Mouse (Mus musculus): ENCODE data around the gene Pum1. TPM values are rescaled to one million over a fixed set of nuclear protein-coding genes. Genes with fewer than 3 reads are reported as not detected.
A peak's percentile ranks its signal among the peaks of the same experiment; 100 is the strongest.

Gene Pum1
- polyA plus RNA-seq, 1 experiment from 2014 or later = 91.6 TPM

DNA sequence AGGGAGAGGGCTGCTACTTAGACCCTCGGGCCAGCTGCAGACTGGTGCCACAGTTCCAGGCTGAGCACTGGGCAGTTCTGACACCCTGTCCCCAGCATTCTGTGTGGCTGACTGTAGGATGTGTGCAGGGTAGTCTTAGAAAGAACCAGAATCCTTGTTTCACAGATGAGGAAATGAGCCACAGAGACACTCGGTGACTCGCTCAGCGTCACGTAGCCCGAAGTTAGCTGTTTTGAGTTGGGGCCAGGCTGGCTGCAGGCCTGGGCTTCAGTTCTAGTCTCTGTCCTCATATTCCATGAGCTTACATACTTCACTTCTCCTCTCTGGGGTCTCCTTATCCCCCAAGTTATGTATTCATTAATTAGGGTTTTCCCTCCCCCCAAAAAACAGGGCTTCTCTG is 132.8 kb downstream of the Pum1 start:
- WGBS = 79% methylated on average over 6 of the region's 6 CpGs
- H3K4me3 ChIP-seq (ENCODE audit: low read depth, low read length) = no peak overlapping the region
- DNase-seq (ENCODE audit: low spot score) (no peak), ATAC-seq (no peak)
- H3K4me2 ChIP-seq (ENCODE audit: low read length) = no peak overlapping the region
- H3K36me3 ChIP-seq (ENCODE audit: control insufficient read depth, insufficient read depth, low read length) = no peaks in the 10 kb centered on the region
- no peak overlapping the region for H3K27ac ChIP-seq (ENCODE audit: low read depth, low read length)
- 0 out of 2 replicates have a peak, but pooled peaks cover 4% of the 10 kb centered on the region for H3K27me3 ChIP-seq (replicated peaks; ENCODE audit: control insufficient read depth, insufficient read depth, low read length)
- H3K9ac ChIP-seq (ENCODE audit: low read length) = no peak overlapping the region
- H3K4me1 ChIP-seq (ENCODE audit: control insufficient read depth, insufficient read depth, low read length) = peaks cover 28% of the 10 kb centered on the region
- H3K9me3 ChIP-seq (replicated peaks; ENCODE audit: control insufficient read depth, low read length) = no peaks in the 10 kb centered on the region

DNA sequence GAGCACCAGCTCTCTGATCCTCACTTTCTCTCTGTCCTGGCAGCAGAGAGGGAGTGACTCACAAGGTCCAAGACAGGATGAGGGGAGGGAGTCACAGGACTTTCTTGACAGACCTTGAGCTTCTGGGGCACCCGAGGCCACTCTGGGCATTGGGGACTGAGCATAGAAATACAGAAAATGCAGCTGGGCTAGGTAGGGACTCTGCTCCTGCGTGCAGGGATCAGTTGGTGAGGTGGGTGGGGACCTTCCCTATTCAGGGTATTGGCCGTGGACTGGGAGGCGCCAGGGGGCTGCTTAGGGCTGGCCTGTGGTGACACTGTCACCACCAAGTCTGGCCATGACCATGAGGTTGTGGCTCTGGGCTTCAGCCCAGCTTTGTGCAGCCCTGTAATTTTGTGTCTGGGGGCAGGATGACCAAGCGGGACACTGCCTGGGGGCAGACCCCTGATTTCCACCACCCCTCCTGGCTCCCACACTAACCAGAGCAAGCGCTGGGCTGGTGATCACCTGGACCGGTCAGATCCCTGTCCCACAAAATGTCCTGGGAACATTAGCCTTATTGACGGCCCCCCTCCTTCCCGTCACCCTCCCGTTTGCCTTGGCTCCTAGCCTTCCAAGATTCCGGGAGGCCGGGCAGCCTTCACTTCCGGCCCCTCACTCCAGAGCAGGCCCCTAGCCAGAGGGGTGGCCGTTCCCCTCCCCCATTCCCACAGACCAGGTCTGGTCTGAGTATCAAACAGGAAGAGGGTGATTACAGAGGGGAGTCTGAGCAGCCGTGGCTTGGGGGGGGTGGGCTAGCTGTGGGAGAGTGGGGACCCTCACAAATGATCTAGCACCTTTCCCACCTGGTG is 134.3 kb downstream of the Pum1 start:
- Histone ChIP-seq H3K36me3 (ENCODE audit: control insufficient read depth, insufficient read depth, low read length) (no peaks in the 10 kb centered on the region), H3K27ac (ENCODE audit: low read depth, low read length) (no peak overlapping the region), H3K9ac (ENCODE audit: low read length) (no peak overlapping the region), H3K4me1 (ENCODE audit: control insufficient read depth, insufficient read depth, low read length) (peaks cover 36% of the 10 kb centered on the region), H3K27me3 (replicated peaks; ENCODE audit: control insufficient read depth, insufficient read depth, low read length) (no peaks in the 10 kb centered on the region), H3K4me3 (ENCODE audit: low read depth, low read length) (no peak overlapping the region), H3K9me3 (replicated peaks; ENCODE audit: control insufficient read depth, low read length) (no peaks in the 10 kb centered on the region), H3K4me2 (ENCODE audit: low read length) (no peak overlapping the region)
- DNase-seq (ENCODE audit: low spot score) (no peak), ATAC-seq (no peak)
- 43% methylated on average over 15 of the region's 15 CpGs for WGBS

GRCm38 (mm10) chr4:130798416-130798815 is 135.3 kb downstream of the Pum1 start:
- Histone ChIP-seq H3K4me1 (ENCODE audit: control insufficient read depth, insufficient read depth, low read length) (peaks cover 36% of the 10 kb centered on the region), H3K27ac (ENCODE audit: low read depth, low read length) (no peak overlapping the region), H3K4me3 (ENCODE audit: low read depth, low read length) (no peak overlapping the region), H3K27me3 (replicated peaks; ENCODE audit: control insufficient read depth, insufficient read depth, low read length) (no peaks in the 10 kb centered on the region), H3K9ac (ENCODE audit: low read length) (no peak overlapping the region), H3K36me3 (ENCODE audit: control insufficient read depth, insufficient read depth, low read length) (no peaks in the 10 kb centered on the region), H3K4me2 (ENCODE audit: low read length) (no peak overlapping the region), H3K9me3 (replicated peaks; ENCODE audit: control insufficient read depth, low read length) (no peaks in the 10 kb centered on the region)
- 67% methylated on average over 1 of the region's 1 CpGs for WGBS
- ATAC-seq (no peak), DNase-seq (ENCODE audit: low spot score) (no peak)

- Histone ChIP-seq H3K27me3 (replicated peaks; ENCODE audit: control insufficient read depth, insufficient read depth, low read length) (no peaks in the 10 kb centered on the region), H3K4me1 (ENCODE audit: control insufficient read depth, insufficient read depth, low read length) (peaks cover 38% of the 10 kb centered on the region)
- peak; percentile 33; the same call in 1 of the 2 replicates for ATAC-seq
Measured at GRCm38 (mm10) chr4:130799118-130799517, 136.0 kb downstream of the Pum1 start.

DNA sequence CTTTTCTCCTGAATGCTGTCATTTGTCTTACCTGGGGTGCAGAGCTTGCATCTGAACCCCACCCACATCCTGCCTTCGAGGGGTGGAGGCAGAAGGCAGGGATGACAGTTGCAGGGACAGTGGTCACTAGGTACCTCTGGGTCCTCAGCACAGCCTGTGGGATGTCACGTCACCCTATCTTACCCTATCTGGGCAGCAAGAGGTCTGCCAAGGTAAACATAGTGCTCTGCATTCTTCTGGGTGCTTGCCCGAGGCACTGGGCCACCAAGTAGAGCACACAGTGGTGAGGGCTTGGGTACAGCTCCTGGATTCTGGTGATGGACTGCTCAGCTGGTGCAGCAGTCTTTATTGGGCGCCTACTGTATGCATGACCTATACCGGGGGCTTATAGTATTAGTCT is 136.5 kb downstream of the Pum1 start:
- Histone ChIP-seq H3K27ac (ENCODE audit: low read depth, low read length) (no peak overlapping the region), H3K27me3 (replicated peaks; ENCODE audit: control insufficient read depth, insufficient read depth, low read length) (no peaks in the 10 kb centered on the region), H3K36me3 (ENCODE audit: control insufficient read depth, insufficient read depth, low read length) (no peaks in the 10 kb centered on the region), H3K9me3 (replicated peaks; ENCODE audit: control insufficient read depth, low read length) (no peaks in the 10 kb centered on the region), H3K4me2 (ENCODE audit: low read length) (no peak overlapping the region), H3K9ac (ENCODE audit: low read length) (no peak overlapping the region), H3K4me3 (ENCODE audit: low read depth, low read length) (no peak overlapping the region), H3K4me1 (ENCODE audit: control insufficient read depth, insufficient read depth, low read length) (peaks cover 38% of the 10 kb centered on the region)
- no peak for ATAC-seq
- 76% methylated on average over 5 of the region's 5 CpGs for WGBS
- no peak for DNase-seq (ENCODE audit: low spot score)

More at GRCm38 (mm10) chr4:130799118-130799517, 136.0 kb downstream of the Pum1 start:
- no peak overlapping the region for H3K4me2 ChIP-seq (ENCODE audit: low read length)
- H3K9ac ChIP-seq (ENCODE audit: low read length) = no peak overlapping the region
- no peaks in the 10 kb centered on the region for H3K9me3 ChIP-seq (replicated peaks; ENCODE audit: control insufficient read depth, low read length)
- no peak overlapping the region for H3K27ac ChIP-seq (ENCODE audit: low read depth, low read length)
- H3K4me3 ChIP-seq (ENCODE audit: low read depth, low read length) = no peak overlapping the region
- no peaks in the 10 kb centered on the region for H3K36me3 ChIP-seq (ENCODE audit: control insufficient read depth, insufficient read depth, low read length)
- WGBS = 57% methylated on average over 4 of the region's 4 CpGs
- DNase-seq (ENCODE audit: low spot score) = peak; percentile 58

GRCm38 (mm10) chr4:130800147-130800546 is 137.0 kb downstream of the Pum1 start:
- Histone ChIP-seq H3K27me3 (replicated peaks; ENCODE audit: control insufficient read depth, insufficient read depth, low read length) (no peaks in the 10 kb centered on the region), H3K9ac (ENCODE audit: low read length) (no peak overlapping the region), H3K36me3 (ENCODE audit: control insufficient read depth, insufficient read depth, low read length) (no peaks in the 10 kb centered on the region), H3K4me1 (ENCODE audit: control insufficient read depth, insufficient read depth, low read length) (peaks cover 44% of the 10 kb centered on the region), H3K9me3 (replicated peaks; ENCODE audit: control insufficient read depth, low read length) (no peaks in the 10 kb centered on the region), H3K27ac (ENCODE audit: low read depth, low read length) (no peak overlapping the region), H3K4me3 (ENCODE audit: low read depth, low read length) (no peak overlapping the region), H3K4me2 (ENCODE audit: low read length) (no peak overlapping the region)
- no peak for DNase-seq (ENCODE audit: low spot score)
- WGBS = 92% methylated on average over 6 of the region's 6 CpGs
- ATAC-seq = no peak

DNA sequence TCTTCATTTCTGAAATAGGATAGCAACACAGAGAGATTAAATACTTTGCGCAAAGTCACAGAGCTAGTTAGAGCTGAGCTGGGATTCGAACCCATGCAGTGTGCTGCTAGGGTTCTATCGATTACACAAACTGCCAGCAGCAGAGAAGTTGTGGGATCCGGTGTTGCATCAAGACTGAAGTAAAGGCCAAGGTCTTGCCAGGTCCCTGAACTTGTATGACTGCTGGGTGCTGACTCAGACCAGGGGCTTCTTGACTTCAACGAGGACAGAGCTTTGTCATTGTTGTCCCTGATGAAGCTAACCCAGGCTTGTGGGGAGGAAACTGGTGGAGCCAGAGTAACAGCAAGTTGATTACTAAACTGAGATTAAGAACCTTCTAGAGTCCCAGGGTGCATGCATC is 138.1 kb downstream of the Pum1 start:
- Histone ChIP-seq H3K27ac (ENCODE audit: low read depth, low read length) (no peak overlapping the region), H3K4me2 (ENCODE audit: low read length) (no peak overlapping the region), H3K9ac (ENCODE audit: low read length) (no peak overlapping the region), H3K4me1 (ENCODE audit: control insufficient read depth, insufficient read depth, low read length) (peaks cover 51% of the 10 kb centered on the region), H3K9me3 (replicated peaks; ENCODE audit: control insufficient read depth, low read length) (no peaks in the 10 kb centered on the region), H3K27me3 (replicated peaks; ENCODE audit: control insufficient read depth, insufficient read depth, low read length) (no peaks in the 10 kb centered on the region), H3K36me3 (ENCODE audit: control insufficient read depth, insufficient read depth, low read length) (no peaks in the 10 kb centered on the region), H3K4me3 (ENCODE audit: low read depth, low read length) (no peak overlapping the region)
- DNase-seq (ENCODE audit: low spot score) (no peak), ATAC-seq (no peak)
- 91% methylated on average over 5 of the region's 5 CpGs for WGBS

GRCm38 (mm10) chr4:130801624-130802329 is 138.7 kb downstream of the Pum1 start:
- Histone ChIP-seq H3K27me3 (replicated peaks; ENCODE audit: control insufficient read depth, insufficient read depth, low read length) (no peaks in the 10 kb centered on the region), H3K4me2 (ENCODE audit: low read length) (no peak overlapping the region), H3K36me3 (ENCODE audit: control insufficient read depth, insufficient read depth, low read length) (no peaks in the 10 kb centered on the region), H3K4me3 (ENCODE audit: low read depth, low read length) (no peak overlapping the region), H3K27ac (ENCODE audit: low read depth, low read length) (no peak overlapping the region), H3K4me1 (ENCODE audit: control insufficient read depth, insufficient read depth, low read length) (peaks cover 49% of the 10 kb centered on the region), H3K9ac (ENCODE audit: low read length) (no peak overlapping the region), H3K9me3 (replicated peaks; ENCODE audit: control insufficient read depth, low read length) (no peaks in the 10 kb centered on the region)
- DNase-seq (ENCODE audit: low spot score) (peak; percentile 67), ATAC-seq (0 out of 2 replicates have a peak, but pooled peaks have one; percentile 24)
- 50% methylated on average over 10 of the region's 10 CpGs for WGBS

GRCm38 (mm10) chr4:130803591-130803990 is 140.5 kb downstream of the Pum1 start:
- no peak for ATAC-seq
- 76% methylated on average over 2 of the region's 2 CpGs for WGBS
- H3K36me3 ChIP-seq (ENCODE audit: control insufficient read depth, insufficient read depth, low read length) = no peaks in the 10 kb centered on the region

More at GRCm38 (mm10) chr4:130803591-130803990, 140.5 kb downstream of the Pum1 start:
- no peak for DNase-seq (ENCODE audit: low spot score)
- no peaks in the 10 kb centered on the region for H3K27me3 ChIP-seq (replicated peaks; ENCODE audit: control insufficient read depth, insufficient read depth, low read length)
- H3K9ac ChIP-seq (ENCODE audit: low read length) = no peak overlapping the region
- H3K4me2 ChIP-seq (ENCODE audit: low read length) = no peak overlapping the region
- H3K4me3 ChIP-seq (ENCODE audit: low read depth, low read length) = no peak overlapping the region
- H3K27ac ChIP-seq (ENCODE audit: low read depth, low read length) = peak overlapping the region; percentile 73; the same call in 1 of the 2 replicates
- H3K4me1 ChIP-seq (ENCODE audit: control insufficient read depth, insufficient read depth, low read length) = peaks cover 46% of the 10 kb centered on the region
- no peaks in the 10 kb centered on the region for H3K9me3 ChIP-seq (replicated peaks; ENCODE audit: control insufficient read depth, low read length)
